Mouse (Mus musculus) myocyte (in vitro differentiated cells): ENCODE measurements around the gene Sgtb.

Experiments
- MAX ChIP-seq: IDR thresholded peaks from one replicate; pipeline ENCODE4 v1.6.1; 2011; ENCODE audit warnings: low read depth, mild to moderate bottlenecking, control low read depth
- MYOG ChIP-seq, 3 experiments: IDR thresholded peaks; one replicate each; pipeline ENCODE4 v1.6.1; 2011; ENCODE audit warnings: control low read depth in 2 of 3, low read depth in 2 of 3, mild to moderate bottlenecking in 2 of 3; ENCODE audit not compliant: insufficient read length in 2 of 3, control insufficient read depth in 1 of 3, insufficient read depth in 1 of 3
- POLR2A ChIP-seq: IDR thresholded peaks from one replicate; pipeline ENCODE4 v1.6.1; 2011; ENCODE audit warnings: low read depth, mild to moderate bottlenecking, control low read depth, moderate library complexity; ENCODE audit not compliant: insufficient read length
- POLR2AphosphoS2 ChIP-seq: IDR thresholded peaks from one replicate; pipeline ENCODE4 v1.6.1; 2011; ENCODE audit warnings: low read depth, control low read depth; ENCODE audit not compliant: insufficient read length
- TCF12 ChIP-seq: IDR thresholded peaks from one replicate; pipeline ENCODE4 v1.6.1; 2011; ENCODE audit warnings: mild to moderate bottlenecking, control low read depth; ENCODE audit not compliant: poor library complexity, insufficient read depth, severe bottlenecking
- USF1 ChIP-seq: IDR thresholded peaks from one replicate; pipeline ENCODE4 v1.6.1; 2011; ENCODE audit warnings: low read depth, mild to moderate bottlenecking, control low read depth, moderate library complexity

GRCm38 (mm10) chr13:104060231-104060630 is 49.3 kb upstream of the Sgtb start:
- TF ChIP-seq TCF12 (no peak), POLR2A (no peak), USF1 (no peak), POLR2AphosphoS2 (no peak), MAX (no peak), MYOG (IDR thresholded peaks at IDR 0.05; ENCODE audit: control insufficient read depth in 1 of 3, insufficient read depth in 1 of 3, insufficient read length in 2 of 3, low read depth in 2 of 3) (no peak)
